Mouse (Mus musculus): ENCODE measurements at regions not wholly inside any gene's neighbourhood (a gene's known extent, or its start where the extent isn't known, plus 50 kb on each side); places are given as distances from the start of the nearest gene placed in this dataset.
"Not testable (repeated sequence)": the region's sequence is repeated elsewhere in the genome, so short reads cannot be mapped to it uniquely, and the experiment has no call there.

- peak; percentile 79 for DNase-seq (ENCODE audit: low spot score)
Observed at GRCm38 (mm10) chr8:24386462-24386861, 339.2 kb downstream of the Adam3 start.

DNA sequence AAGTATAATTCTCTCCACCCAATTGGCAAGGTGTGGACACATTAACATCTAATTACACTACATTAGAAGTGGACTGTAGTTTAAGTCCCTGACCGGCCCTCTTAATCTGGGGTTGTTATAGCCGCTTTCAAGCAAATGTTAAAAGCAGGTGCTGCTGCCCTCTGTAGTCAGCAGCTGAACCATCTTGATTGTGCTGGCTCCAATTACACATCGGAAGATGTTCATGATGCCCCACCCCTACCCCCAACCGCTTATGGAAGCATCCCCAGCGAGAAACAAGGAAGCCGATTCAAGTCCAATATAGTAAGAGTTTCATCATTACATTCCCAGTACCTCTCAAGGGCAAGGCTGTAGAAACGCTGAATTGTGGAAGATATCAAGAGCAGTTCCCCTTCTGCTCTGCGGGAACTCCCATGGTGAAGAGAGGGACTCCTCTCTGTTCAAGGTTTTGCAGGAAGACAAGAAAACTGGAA, 341.7 kb downstream of the Adam3 start:
- no peak for DNase-seq (ENCODE audit: low spot score)

- DNase-seq (ENCODE audit: low spot score): no peak
Observed at GRCm38 (mm10) chr8:24383130-24383962, 342.3 kb downstream of the Adam3 start.

DNA sequence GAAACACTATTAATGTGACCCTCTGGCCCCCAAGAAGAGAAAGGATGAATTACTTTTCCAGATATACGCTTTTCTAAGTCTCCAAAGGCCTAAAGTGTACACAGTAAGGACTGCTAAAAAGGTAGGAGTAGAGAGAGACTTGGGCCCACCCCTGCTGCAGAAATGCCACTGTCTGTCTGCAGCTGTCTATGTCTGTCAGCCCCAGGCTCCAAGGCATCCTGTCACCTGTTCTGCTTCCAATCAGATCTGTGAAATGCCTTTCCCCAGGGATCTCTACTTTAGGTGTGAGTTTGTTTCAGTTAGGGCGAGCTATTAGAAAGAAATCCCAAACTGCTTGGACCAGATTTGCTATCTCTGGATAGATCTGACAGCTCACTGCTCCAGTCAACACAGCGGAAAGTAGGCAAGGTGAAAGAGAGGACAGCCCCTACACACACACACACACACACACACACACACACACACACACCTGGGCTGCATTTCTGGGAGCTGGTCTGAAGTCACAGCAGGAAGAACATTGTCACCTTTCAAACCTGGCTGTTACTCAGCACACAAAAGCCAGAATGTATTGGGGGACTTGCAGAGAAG, 343.9 kb downstream of the Adam3 start:
- no peak for DNase-seq (ENCODE audit: low spot score)

- DNase-seq (ENCODE audit: low spot score): no peak
Observed at GRCm38 (mm10) chr8:24378070-24378469, 347.6 kb downstream of the Adam3 start.

GRCm38 (mm10) chr8:24376846-24377245, 348.8 kb downstream of the Adam3 start:
- not testable (repeated sequence) for DNase-seq (ENCODE audit: low spot score)

- no peak for DNase-seq (ENCODE audit: low spot score)
Observed at GRCm38 (mm10) chr8:24374503-24374902, 351.1 kb downstream of the Adam3 start.

DNA sequence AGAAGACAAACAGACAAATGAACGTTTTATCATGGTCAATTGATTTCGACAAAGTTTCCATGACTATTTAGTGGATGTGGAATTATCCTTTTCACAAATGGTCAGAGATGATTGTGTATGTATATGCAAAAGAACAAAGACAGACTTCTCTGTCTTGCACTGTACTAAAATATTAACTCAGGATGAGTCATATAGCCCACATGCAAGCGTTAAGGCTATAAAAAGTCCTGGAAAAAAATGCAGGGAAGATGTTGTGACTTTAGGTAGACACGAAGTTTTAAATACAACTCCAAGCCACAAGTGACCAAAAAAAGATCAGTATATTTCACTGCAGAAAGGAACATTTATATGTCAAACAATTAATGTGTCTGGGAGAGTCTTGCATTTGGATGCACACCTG, 353.6 kb downstream of the Adam3 start:
- DNase-seq (ENCODE audit: low spot score): no peak

DNA sequence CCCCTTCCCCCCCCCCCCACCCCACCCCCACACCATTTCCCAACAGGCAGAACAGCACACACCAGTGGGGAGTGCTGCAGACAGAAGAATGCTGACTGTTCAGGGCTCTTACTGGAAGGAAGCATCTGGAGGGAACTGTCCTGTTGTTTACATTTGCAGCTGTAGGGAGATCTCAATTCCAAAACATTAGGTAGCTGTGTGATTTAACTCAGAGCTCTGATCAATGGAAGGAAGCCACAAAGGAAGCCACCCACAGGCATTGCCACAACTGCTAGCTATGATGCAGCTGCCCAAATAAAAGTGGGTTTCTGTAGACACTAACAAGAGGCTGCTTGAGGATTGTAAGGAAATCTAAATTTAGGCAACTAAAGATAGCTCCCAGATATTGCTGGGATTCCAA, 359.7 kb downstream of the Adam3 start:
- DNase-seq (ENCODE audit: low spot score): no peak

- no peak for DNase-seq (ENCODE audit: low spot score)
Observed at GRCm38 (mm10) chr8:24364685-24365084, 361.0 kb downstream of the Adam3 start.

- DNase-seq (ENCODE audit: low spot score): no peak
Observed at GRCm38 (mm10) chr8:24359022-24359600, 366.5 kb downstream of the Adam3 start.

GRCm38 (mm10) chr8:24355146-24355545, 370.5 kb downstream of the Adam3 start:
- no peak for DNase-seq (ENCODE audit: low spot score)

GRCm38 (mm10) chr8:24353842-24354241, 371.8 kb downstream of the Adam3 start:
- DNase-seq (ENCODE audit: low spot score): no peak

DNA sequence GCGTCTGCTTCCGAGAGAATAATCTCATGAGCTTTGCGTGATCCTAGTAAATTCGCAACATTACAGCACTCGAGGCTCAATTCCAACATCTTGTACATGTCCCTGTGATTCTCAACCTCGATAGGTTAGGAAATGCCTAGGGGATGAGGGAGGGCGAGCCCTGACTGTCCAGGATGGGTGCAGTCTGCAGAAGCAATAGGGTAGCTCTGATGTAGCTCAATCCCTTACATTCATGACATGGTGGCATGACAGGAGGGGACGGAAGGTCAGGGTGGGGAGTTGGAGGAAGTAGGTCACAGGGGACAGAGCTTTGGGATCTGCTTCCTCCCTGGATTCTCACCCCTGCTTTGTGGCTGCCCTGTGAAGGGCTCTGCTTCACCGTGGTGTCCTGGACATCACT, 373.3 kb downstream of the Adam3 start:
- DNase-seq (ENCODE audit: low spot score): no peak

DNA sequence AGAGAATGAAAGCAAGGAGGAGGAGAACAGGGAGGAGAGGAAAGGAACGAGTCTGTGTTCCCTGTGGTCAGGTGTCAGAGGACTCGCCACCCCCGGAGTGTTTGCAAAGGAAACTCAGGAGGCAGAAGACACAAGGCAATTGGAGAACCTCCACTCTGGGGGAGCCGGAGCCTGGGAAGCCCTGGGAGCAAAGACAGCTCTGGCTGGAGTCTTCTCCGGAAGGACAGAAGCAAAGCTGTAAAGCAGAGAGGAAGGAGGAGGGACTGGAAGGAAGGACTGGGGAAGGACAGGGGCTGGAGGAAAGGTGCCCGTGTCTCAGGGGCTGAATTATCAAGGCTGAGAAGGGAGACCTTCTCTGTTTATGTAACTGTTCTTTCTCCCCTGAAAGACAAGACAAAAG, 373.9 kb downstream of the Adam3 start:
- no peak for DNase-seq (ENCODE audit: low spot score)

DNA sequence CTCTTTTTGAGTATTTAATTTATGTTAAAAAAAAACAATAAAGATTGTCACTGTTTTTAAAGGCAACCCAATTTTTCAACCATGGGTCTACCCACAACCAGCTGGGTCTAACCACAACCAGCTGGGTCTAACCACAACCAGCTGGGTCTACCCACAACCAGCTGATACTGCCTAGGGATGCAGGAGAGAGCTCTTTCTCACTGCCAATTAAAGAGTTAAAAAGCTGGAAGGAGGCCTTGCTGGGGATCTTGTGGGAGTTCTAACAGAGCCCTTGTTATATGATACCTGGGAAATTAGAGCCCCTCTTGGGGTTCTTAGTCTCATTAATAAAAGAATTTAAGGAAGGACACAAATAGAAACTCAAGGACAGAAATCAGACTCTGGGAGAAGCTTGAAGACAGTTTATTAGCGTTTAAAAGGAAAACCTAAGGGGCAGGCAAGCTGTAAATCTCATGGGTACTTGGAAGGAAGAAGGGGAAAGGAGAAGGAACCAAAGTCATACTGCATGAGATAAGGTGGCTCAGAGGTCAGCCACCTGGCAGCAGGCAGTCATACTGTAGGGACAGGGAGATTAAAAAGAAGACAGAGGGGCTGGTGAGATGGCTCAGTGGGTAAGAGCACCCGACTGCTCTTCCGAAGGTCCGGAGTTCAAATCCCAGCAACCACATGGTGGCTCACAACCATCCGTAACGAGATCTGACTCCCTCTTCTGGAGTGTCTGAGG, 379.1 kb downstream of the Adam3 start:
- DNase-seq (ENCODE audit: low spot score): peak; percentile 17

DNA sequence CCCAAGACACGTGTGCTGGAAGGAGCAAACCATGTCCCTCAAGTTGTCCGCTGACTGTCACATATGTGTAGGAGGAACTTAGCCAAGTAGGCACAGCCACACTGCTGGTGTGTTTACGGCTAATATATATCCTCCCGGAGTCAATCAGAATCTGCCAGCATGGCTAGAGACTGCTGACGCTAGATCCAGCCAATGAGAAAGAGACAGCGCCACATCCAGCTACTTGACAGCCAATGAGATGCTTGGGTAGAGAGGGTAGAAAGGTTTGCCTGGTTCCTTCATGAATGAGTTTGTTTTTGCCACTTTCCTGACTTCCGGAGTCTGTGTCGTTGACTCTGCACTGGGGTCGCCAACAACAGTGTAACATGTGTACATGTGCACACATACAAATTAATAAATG, 387.0 kb downstream of the Adam3 start:
- no peak for DNase-seq (ENCODE audit: low spot score)

- DNase-seq (ENCODE audit: low spot score): peak; percentile 70
Observed at GRCm38 (mm10) chr8:24337635-24338034, 388.0 kb downstream of the Adam3 start.

DNA sequence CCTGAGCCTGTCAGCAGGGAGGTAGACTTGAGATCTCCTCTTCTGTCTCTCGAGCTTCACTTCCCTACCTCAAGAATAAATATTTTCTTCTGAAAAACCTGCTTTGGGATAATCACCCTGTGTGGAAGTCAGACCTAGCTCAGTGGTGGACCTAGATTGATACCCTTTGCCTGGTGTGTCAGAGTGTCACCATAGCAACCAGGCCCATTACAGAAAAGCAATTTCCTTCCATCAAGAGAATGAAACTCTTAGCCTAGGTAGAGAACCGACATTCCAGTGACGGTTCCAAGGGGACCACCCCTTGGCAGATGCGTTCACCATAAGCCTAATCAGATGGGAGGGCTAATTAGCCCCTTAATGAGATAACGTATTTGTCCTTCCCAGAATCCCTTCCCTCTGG, 389.9 kb downstream of the Adam3 start:
- DNase-seq (ENCODE audit: low spot score): no peak

DNA sequence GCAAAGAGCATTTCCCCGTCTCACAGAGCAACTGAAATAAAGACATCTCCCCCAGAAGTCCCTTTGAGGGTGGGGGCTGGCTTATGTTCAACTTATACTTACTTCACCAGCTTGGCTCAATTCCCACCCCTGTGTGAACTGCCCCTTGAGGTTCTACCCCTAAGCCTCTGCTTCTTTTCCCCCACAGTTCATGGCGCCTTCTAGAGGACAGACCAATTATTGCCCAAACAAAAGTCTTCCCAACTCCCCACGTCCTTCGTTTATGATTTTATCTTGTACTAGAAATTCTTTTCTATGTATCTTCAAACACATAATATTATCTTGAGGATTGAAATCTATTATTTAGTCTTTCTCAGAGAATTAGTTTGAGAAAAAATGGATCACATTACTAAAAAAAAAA, 391.9 kb downstream of the Adam3 start:
- no peak for DNase-seq (ENCODE audit: low spot score)

- no peak for DNase-seq (ENCODE audit: low spot score)
Observed at GRCm38 (mm10) chr8:24310893-24311292, 414.8 kb downstream of the Adam3 start.

GRCm38 (mm10) chr8:24294565-24294964, 431.1 kb downstream of the Adam3 start:
- no peak for DNase-seq (ENCODE audit: low spot score)

DNA sequence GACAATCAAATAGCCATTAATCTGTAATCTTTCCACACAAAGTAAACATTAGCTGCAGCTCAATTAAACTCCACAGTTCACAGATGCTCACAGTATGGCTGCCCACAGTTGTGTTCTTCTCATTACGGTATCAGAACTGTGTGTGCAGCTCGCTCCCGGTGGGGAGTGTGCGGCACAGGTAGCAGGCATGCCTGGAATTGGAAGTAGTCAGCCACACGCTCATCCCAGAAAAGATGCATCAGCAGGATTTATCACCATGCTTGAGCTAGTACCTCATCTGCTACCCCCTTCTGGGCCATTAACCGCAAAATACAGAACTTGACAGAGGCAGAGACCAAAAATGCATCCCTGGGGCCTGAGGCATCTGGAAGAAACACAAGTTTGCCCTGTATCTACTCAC, 437.8 kb downstream of the Adam3 start:
- DNase-seq (ENCODE audit: low spot score): no peak
